Mouse (Mus musculus): ENCODE measurements around the gene Gm10134.

GRCm38 (mm10) chr2:28546560-28546959 lies 40.7 kb downstream of the Gm10134 start:
- TF ChIP-seq CTCF (IDR thresholded peaks at IDR 0.05; ENCODE audit: low read depth) (no peak), EP300 (IDR thresholded peaks at IDR 0.05; ENCODE audit: low read depth) (no peak)
